Mouse (Mus musculus): Measurements from ENCODE around the gene Zfp740. TPM values are rescaled to one million over a fixed set of nuclear protein-coding genes. Genes with fewer than 3 reads are reported as not detected.

The Zfp740 gene
- polyA plus RNA-seq, 1 experiment, result 15.9 TPM

GRCm38 (mm10) chr15:102179106-102179505, 23.9 kb upstream of the Zfp740 start:
- Histone ChIP-seq H3K4me3 (ENCODE audit: insufficient read depth, low read depth, low read length) (no peak overlapping the region), H3K27ac (replicated peaks; ENCODE audit: low read depth, low read length) (no peak overlapping the region), H3K4me1 (ENCODE audit: control insufficient read depth, insufficient read depth, insufficient read length, low read length) (no peaks in the 10 kb centered on the region)

GRCm38 (mm10) chr15:102179924-102180323, 23.1 kb upstream of the Zfp740 start:
- H3K27ac ChIP-seq (replicated peaks; ENCODE audit: low read depth, low read length), result no peak overlapping the region
- no peaks in the 10 kb centered on the region for H3K4me1 ChIP-seq (ENCODE audit: control insufficient read depth, insufficient read depth, insufficient read length, low read length)
- H3K4me3 ChIP-seq (ENCODE audit: insufficient read depth, low read depth, low read length), result no peak overlapping the region

- H3K27ac ChIP-seq (replicated peaks; ENCODE audit: low read depth, low read length), result no peak overlapping the region
- H3K4me1 ChIP-seq (ENCODE audit: control insufficient read depth, insufficient read depth, insufficient read length, low read length), result peaks cover 4% of the 10 kb centered on the region; the same call in 1 of the 2 replicates
- no peak overlapping the region for H3K4me3 ChIP-seq (ENCODE audit: insufficient read depth, low read depth, low read length)
Measured at GRCm38 (mm10) chr15:102183076-102183475, 20.0 kb upstream of the Zfp740 start.

GRCm38 (mm10) chr15:102186239-102186638, 16.8 kb upstream of the Zfp740 start:
- Histone ChIP-seq H3K27ac (replicated peaks; ENCODE audit: low read depth, low read length) (no peak overlapping the region), H3K4me1 (ENCODE audit: control insufficient read depth, insufficient read depth, insufficient read length, low read length) (peaks cover 4% of the 10 kb centered on the region), H3K4me3 (ENCODE audit: insufficient read depth, low read depth, low read length) (no peak overlapping the region)

GRCm38 (mm10) chr15:102188096-102188495, 15.0 kb upstream of the Zfp740 start:
- Histone ChIP-seq H3K4me1 (ENCODE audit: control insufficient read depth, insufficient read depth, insufficient read length, low read length) (peaks cover 4% of the 10 kb centered on the region), H3K27ac (replicated peaks; ENCODE audit: low read depth, low read length) (no peak overlapping the region), H3K4me3 (ENCODE audit: insufficient read depth, low read depth, low read length) (no peak overlapping the region)

GRCm38 (mm10) chr15:102188883-102189282, 14.2 kb upstream of the Zfp740 start:
- H3K4me3 ChIP-seq (ENCODE audit: insufficient read depth, low read depth, low read length), result no peak overlapping the region
- no peak overlapping the region for H3K27ac ChIP-seq (replicated peaks; ENCODE audit: low read depth, low read length)
- peaks cover 4% of the 10 kb centered on the region for H3K4me1 ChIP-seq (ENCODE audit: control insufficient read depth, insufficient read depth, insufficient read length, low read length)

GRCm38 (mm10) chr15:102191699-102192098, 11.3 kb upstream of the Zfp740 start:
- Histone ChIP-seq H3K4me1 (ENCODE audit: control insufficient read depth, insufficient read depth, insufficient read length, low read length) (no peaks in the 10 kb centered on the region; the same call in none of the 2 replicates), H3K4me3 (ENCODE audit: insufficient read depth, low read depth, low read length) (no peak overlapping the region), H3K27ac (replicated peaks; ENCODE audit: low read depth, low read length) (no peak overlapping the region)

- Histone ChIP-seq H3K4me1 (ENCODE audit: control insufficient read depth, insufficient read depth, insufficient read length, low read length) (no peaks in the 10 kb centered on the region; the same call in none of the 2 replicates), H3K4me3 (ENCODE audit: insufficient read depth, low read depth, low read length) (no peak overlapping the region), H3K27ac (replicated peaks; ENCODE audit: low read depth, low read length) (peak overlapping the region; percentile 62)
Measured at GRCm38 (mm10) chr15:102192271-102192812, 10.7 kb upstream of the Zfp740 start.

GRCm38 (mm10) chr15:102192820-102193386, 10.1 kb upstream of the Zfp740 start:
- Histone ChIP-seq H3K4me3 (ENCODE audit: insufficient read depth, low read depth, low read length) (no peak overlapping the region), H3K4me1 (ENCODE audit: control insufficient read depth, insufficient read depth, insufficient read length, low read length) (no peaks in the 10 kb centered on the region; the same call in none of the 2 replicates), H3K27ac (replicated peaks; ENCODE audit: low read depth, low read length) (peak overlapping the region; percentile 62)

- H3K27ac ChIP-seq (replicated peaks; ENCODE audit: low read depth, low read length), result no peak overlapping the region
- H3K4me1 ChIP-seq (ENCODE audit: control insufficient read depth, insufficient read depth, insufficient read length, low read length), result no peaks in the 10 kb centered on the region; the same call in none of the 2 replicates
- H3K4me3 ChIP-seq (ENCODE audit: insufficient read depth, low read depth, low read length), result no peak overlapping the region
Measured at GRCm38 (mm10) chr15:102193652-102194051, 9.4 kb upstream of the Zfp740 start.

GRCm38 (mm10) chr15:102194439-102194838, 8.6 kb upstream of the Zfp740 start:
- H3K4me1 ChIP-seq (ENCODE audit: control insufficient read depth, insufficient read depth, insufficient read length, low read length), result peaks cover 2% of the 10 kb centered on the region
- H3K27ac ChIP-seq (replicated peaks; ENCODE audit: low read depth, low read length), result no peak overlapping the region

GRCm38 (mm10) chr15:102195373-102195772, 7.7 kb upstream of the Zfp740 start:
- H3K27ac ChIP-seq (replicated peaks; ENCODE audit: low read depth, low read length), result no peak overlapping the region
- peaks cover 2% of the 10 kb centered on the region for H3K4me1 ChIP-seq (ENCODE audit: control insufficient read depth, insufficient read depth, insufficient read length, low read length)
- no peak overlapping the region for H3K4me3 ChIP-seq (ENCODE audit: insufficient read depth, low read depth, low read length)

More at GRCm38 (mm10) chr15:102194439-102194838, 8.6 kb upstream of the Zfp740 start:
- no peak overlapping the region for H3K4me3 ChIP-seq (ENCODE audit: insufficient read depth, low read depth, low read length)

- Histone ChIP-seq H3K4me1 (ENCODE audit: control insufficient read depth, insufficient read depth, insufficient read length, low read length) (peaks cover 2% of the 10 kb centered on the region; the same call in 1 of the 2 replicates), H3K27ac (replicated peaks; ENCODE audit: low read depth, low read length) (no peak overlapping the region), H3K4me3 (ENCODE audit: insufficient read depth, low read depth, low read length) (no peak overlapping the region)
Measured at GRCm38 (mm10) chr15:102198841-102199240, 4.2 kb upstream of the Zfp740 start.

- Histone ChIP-seq H3K4me1 (ENCODE audit: control insufficient read depth, insufficient read depth, insufficient read length, low read length) (peaks cover 11% of the 10 kb centered on the region), H3K4me3 (ENCODE audit: insufficient read depth, low read depth, low read length) (peak overlapping the region; percentile 82), H3K27ac (replicated peaks; ENCODE audit: low read depth, low read length) (peak overlapping the region; percentile 85)
Measured at GRCm38 (mm10) chr15:102203835-102204381, 859 bp downstream of the Zfp740 start.

GRCm38 (mm10) chr15:102204674-102205505, 1.8 kb downstream of the Zfp740 start, which contains the start of gene Csad:
TSS of gene Csad (minus strand) at chr15:102204724.
- peaks cover 9% of the 10 kb centered on the region for H3K4me1 ChIP-seq (ENCODE audit: control insufficient read depth, insufficient read depth, insufficient read length, low read length)
- peak within 1 kb of the TSS; percentile 85 for H3K27ac ChIP-seq (replicated peaks; ENCODE audit: low read depth, low read length)

More at GRCm38 (mm10) chr15:102204674-102205505, 1.8 kb downstream of the Zfp740 start, which contains the start of gene Csad:
- peak within 1 kb of the TSS; percentile 82 for H3K4me3 ChIP-seq (ENCODE audit: insufficient read depth, low read depth, low read length)

All from brown adipose tissue, adult 24 weeks (tissue).